Mouse (Mus musculus) stomach, embryonic 15.5 days (tissue): ENCODE results near the gene Chrne. TPM values are rescaled to one million over a fixed set of nuclear protein-coding genes. Genes with fewer than 3 reads are reported as not detected.

Source experiments
- ATAC-seq: fragments of 200-750 bp; cut with Nextera tagmentation; 2 replicates; pipeline ENCODE4 v1.8.0; 2017; ENCODE audit warnings: low read depth, moderate number of reproducible peaks, moderate TSS enrichment; ENCODE audit not compliant: insufficient read depth, low FRiP score
- H3K27ac ChIP-seq: fragments of 300-500 bp; sonication (generic); 2 replicates; pipeline ENCODE4 v1.5.1; 2015; ENCODE audit warnings: mild to moderate bottlenecking, inconsistent platforms
- H3K27me3 ChIP-seq: fragments of 300-500 bp; sonication (generic); replicated peaks from 2 replicates; pipeline ENCODE4 v1.6.1; 2015; ENCODE audit warnings: inconsistent platforms
- H3K36me3 ChIP-seq: fragments of 300-500 bp; sonication (generic); 2 replicates; pipeline ENCODE4 v1.6.1; 2015; ENCODE audit warnings: inconsistent platforms
- H3K4me1 ChIP-seq: fragments of 300-500 bp; sonication (generic); 2 replicates; pipeline ENCODE4 v1.6.1; 2015; ENCODE audit warnings: inconsistent platforms
- H3K4me2 ChIP-seq: fragments of 300-500 bp; sonication (generic); 2 replicates; pipeline ENCODE4 v1.6.1; 2015; ENCODE audit warnings: mild to moderate bottlenecking, inconsistent platforms
- H3K4me3 ChIP-seq: fragments of 300-500 bp; sonication (generic); replicated peaks from 2 replicates; pipeline ENCODE4 v1.5.1; 2015; ENCODE audit warnings: inconsistent platforms
- H3K9ac ChIP-seq: fragments of 300-500 bp; sonication (generic); 2 replicates; pipeline ENCODE4 v1.6.1; 2015; ENCODE audit warnings: inconsistent platforms
- H3K9me3 ChIP-seq: fragments of 300-500 bp; sonication (generic); 2 replicates; pipeline ENCODE4 v1.6.1; 2016; ENCODE audit warnings: inconsistent platforms
- WGBS: fragments of 180-500 bp; shearing (Covaris S2); methylation state at CpG from one replicate; pipeline ENCODE4 v1.1.7; 2015; 5-methylcytosine and 5-hydroxymethylcytosine counted together
- polyA plus RNA-seq: library from polyadenylated mRNA; unstranded; fragments of >200 nt; fragmentation: Nextera tagmentation; extraction: Ambion mirVana; gene quantifications from 2 replicates; pipeline ENCODE4 v1.2.1, GENCODE M21; 2015

Chrne gene
- polyA plus RNA-seq: not detected in 2 replicates

DNA sequence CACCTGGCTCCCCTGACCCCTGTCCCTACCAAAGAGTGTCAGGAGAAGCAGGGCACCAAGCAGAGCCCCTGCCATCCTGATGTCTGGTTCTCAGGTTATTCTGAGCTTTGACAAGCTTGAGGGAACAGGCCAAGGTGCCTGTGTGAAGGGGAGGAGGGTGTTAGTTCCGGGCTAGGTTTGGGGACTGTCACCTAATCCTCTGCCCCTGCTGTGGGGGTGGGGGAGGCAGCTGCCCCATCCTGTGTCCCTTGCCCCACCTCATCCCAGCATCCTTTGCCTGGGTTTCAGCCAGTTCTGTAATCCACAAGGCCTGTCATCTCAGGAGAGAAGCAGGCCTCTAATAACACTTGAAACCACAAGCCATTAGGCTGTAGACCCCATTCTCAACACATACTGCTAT, at the start of gene Chrne:
Gene Chrne (minus strand): TSS at position 116 of the 400 bp plus-strand sequence.
- no peaks in the 10 kb centered on the region for H3K36me3 ChIP-seq
- ATAC-seq: no peak

DNA sequence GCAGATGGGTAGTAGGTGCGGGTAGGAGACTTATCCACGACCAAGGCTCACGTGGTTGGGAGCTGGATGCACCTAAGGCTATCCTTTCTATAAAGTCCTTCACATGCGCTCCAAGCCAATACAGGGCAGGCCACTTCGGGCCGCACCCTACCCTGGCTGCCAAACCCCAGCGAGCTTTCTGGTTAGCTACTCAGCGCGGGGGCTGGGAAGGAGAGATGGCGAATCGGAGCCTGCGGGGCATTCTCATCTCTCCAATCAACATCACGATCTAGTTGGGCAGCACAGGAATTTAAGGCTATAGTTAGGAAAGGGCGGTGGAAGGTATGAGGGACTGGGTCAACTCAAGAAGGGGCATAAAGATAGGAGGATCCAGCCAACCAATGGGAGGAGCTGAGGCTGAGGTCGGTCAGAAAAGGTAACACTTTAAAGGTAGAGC, 49.3 kb upstream of the Chrne start:
- peak overlapping the region; percentile 62 for H3K4me3 ChIP-seq
- peak; percentile 39 for ATAC-seq

More for the DNA sequence above, at the start of gene Chrne:
- Histone ChIP-seq H3K4me2 (no peak within 1 kb of the TSS), H3K4me3 (no peak within 1 kb of the TSS), H3K9ac (no peak within 1 kb of the TSS), H3K9me3 (no peaks in the 10 kb centered on the region), H3K27me3 (0 out of 2 replicates have a peak, but pooled peaks cover 3% of the 10 kb centered on the region), H3K4me1 (peaks cover 11% of the 10 kb centered on the region), H3K27ac (no peak within 1 kb of the TSS)
- 47% methylated on average over 1 of the region's 1 CpGs for WGBS

DNA sequence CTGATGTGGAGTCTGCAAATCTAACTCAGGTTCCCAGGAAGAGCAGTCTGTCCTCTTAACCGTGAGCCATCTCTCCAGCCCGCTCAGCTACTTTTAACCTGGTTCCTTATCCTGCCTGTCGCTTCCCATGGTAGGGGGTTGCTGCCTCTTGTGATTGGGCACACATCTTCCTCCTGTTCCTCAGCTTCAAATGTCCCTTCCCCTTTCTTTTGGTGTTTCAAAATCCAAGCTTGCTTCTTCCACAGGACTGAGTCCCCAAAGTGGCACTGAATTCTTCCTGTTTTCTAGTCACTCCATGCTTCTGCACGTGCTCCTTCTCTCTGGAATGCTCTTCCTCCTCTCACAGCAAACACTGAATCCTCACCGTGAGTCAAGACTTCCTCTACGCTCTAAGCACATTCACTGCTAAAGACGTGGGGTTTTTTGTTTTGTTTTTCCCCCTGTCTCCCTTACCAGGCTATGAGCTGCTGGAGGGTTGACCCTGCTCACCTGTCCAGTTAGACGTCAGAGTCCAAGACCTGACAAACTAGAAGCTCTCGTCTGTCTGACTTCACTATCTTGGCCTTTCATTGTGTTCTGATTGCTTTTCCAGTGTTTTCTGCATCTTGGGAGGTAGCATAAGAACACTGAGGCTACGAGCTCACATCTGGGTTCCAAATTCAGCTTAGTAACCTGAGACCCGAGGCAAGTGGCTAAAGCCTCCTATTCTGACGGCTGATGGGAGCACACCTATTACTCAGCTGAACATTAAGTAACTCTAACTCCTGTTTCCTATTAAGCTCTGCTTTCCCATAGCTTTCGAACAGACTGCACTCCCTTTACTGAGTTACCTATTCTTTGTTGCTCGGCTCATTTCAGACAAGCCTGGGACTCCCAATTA, 48.5 kb upstream of the Chrne start:
- peak overlapping the region; percentile 62 for H3K4me3 ChIP-seq
- H3K4me2 ChIP-seq: peak overlapping the region; percentile 80
- H3K9me3 ChIP-seq: no peaks in the 10 kb centered on the region
- H3K27me3 ChIP-seq: no peaks in the 10 kb centered on the region
- peaks cover 22% of the 10 kb centered on the region for H3K4me1 ChIP-seq
- H3K9ac ChIP-seq: peak overlapping the region; percentile 3; the same call in 1 of the 2 replicates
- no peak for ATAC-seq
- 62% methylated on average over 14 of the region's 14 CpGs for WGBS
- peak overlapping the region; percentile 99 for H3K27ac ChIP-seq
- H3K36me3 ChIP-seq: peaks cover 33% of the 10 kb centered on the region

More for the DNA sequence above, 49.3 kb upstream of the Chrne start:
- Histone ChIP-seq H3K36me3 (peaks cover 25% of the 10 kb centered on the region), H3K4me2 (peak overlapping the region; percentile 80), H3K4me1 (peaks cover 22% of the 10 kb centered on the region), H3K27ac (peak overlapping the region; percentile 99), H3K9me3 (no peaks in the 10 kb centered on the region), H3K27me3 (no peaks in the 10 kb centered on the region), H3K9ac (peak overlapping the region; percentile 40; the same call in 1 of the 2 replicates)
- WGBS: under 1% methylated on average over 15 of the region's 15 CpGs

DNA sequence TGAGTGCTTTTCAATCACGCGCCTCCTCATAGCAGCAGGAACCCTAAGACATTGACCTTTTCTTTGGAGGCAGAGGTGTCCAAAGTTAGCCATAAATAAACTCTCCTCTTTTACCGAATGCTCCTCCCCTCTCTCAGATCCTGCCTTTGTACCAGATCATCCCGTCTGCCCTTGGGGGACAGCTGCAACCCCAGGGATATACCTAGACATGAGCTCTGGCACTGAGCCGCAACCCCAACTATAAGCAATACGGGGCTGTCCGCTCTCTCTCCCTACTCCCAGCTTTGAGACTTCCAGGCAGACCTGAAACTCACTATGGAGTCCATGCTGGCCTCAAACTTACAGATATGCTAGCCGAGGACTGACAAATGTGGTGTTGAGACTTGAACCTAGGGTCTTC, 47.7 kb upstream of the Chrne start:
- no peaks in the 10 kb centered on the region for H3K9me3 ChIP-seq
- ATAC-seq: no peak
- no peak overlapping the region for H3K4me2 ChIP-seq
- WGBS: 94% methylated on average over 8 of the region's 8 CpGs
- H3K9ac ChIP-seq: no peak overlapping the region; the same call in 1 of the 2 replicates
- H3K4me3 ChIP-seq: no peak overlapping the region
- H3K27ac ChIP-seq: no peak overlapping the region
- H3K4me1 ChIP-seq: peaks cover 22% of the 10 kb centered on the region
- no peaks in the 10 kb centered on the region for H3K27me3 ChIP-seq
- peaks cover 35% of the 10 kb centered on the region for H3K36me3 ChIP-seq

DNA sequence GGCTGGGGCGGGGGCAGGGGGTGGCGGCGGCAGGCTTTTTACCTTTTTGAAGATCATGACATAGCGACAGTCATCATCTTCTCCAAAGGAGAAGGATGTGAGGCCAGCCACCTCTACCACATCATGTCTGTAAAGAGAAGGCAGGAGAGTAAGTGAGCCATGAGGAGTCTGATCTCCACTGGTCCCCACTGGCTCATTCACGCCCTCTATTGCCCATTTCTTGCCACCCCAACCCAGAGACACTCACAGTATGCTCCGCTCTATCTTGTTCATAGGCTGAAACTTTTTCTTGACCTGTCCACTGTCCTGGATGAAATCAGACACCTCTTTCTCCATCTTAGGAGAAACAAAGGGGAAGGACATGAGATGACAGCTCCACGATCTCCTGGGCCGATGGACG, 45.7 kb upstream of the Chrne start:
- Histone ChIP-seq H3K4me3 (no peak overlapping the region), H3K27ac (no peak overlapping the region), H3K9me3 (no peaks in the 10 kb centered on the region), H3K36me3 (peaks cover 39% of the 10 kb centered on the region), H3K9ac (no peak overlapping the region), H3K27me3 (no peaks in the 10 kb centered on the region), H3K4me1 (peaks cover 15% of the 10 kb centered on the region), H3K4me2 (no peak overlapping the region)
- 91% methylated on average over 9 of the region's 9 CpGs for WGBS
- no peak for ATAC-seq

DNA sequence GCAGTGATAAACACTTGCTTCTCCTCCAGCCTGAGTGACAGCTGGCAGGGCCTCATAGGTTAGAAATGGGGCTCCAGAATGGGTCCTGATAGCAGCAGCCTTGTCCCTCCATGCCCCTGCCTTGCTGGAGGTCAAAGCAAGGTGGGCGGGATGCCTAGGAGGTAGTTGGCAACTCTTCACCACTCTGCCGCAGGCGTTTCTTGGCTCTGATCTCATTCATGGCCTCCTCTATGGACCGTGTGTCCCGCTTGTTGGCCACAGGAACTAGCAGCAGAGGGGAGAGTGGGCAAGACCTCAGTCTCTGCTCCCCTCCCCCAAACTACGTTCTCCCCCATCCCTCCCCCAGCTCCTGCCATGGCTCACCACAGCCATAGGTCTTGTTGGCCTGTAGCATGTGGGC, 44.9 kb upstream of the Chrne start:
- no peak overlapping the region for H3K4me3 ChIP-seq
- H3K27ac ChIP-seq: no peak overlapping the region
- H3K9me3 ChIP-seq: no peaks in the 10 kb centered on the region
- no peak overlapping the region for H3K4me2 ChIP-seq
- H3K27me3 ChIP-seq: no peaks in the 10 kb centered on the region
- H3K36me3 ChIP-seq: peaks cover 39% of the 10 kb centered on the region
- no peak overlapping the region for H3K9ac ChIP-seq
- H3K4me1 ChIP-seq: peaks cover 15% of the 10 kb centered on the region
- 94% methylated on average over 6 of the region's 6 CpGs for WGBS
- no peak for ATAC-seq

DNA sequence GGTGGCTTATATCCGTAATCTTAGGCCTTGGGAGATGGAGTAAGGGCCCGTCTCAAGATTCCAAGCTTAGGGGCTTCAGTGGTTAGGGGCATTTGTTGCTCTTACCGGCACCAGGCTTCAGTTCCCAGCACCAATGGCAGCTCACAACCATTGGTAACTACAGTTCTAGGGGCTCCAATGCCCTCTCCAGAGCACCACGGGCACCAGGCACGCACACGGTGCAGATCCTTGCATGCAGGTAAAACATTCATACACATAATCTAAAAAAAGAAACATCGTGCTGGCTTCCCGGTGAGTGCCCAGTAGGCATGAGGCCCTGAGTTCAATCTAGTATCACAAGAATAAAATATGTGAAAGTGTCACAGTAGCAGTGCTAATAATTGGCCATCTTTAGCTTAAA, 44.1 kb upstream of the Chrne start:
- H3K27me3 ChIP-seq: no peaks in the 10 kb centered on the region
- ATAC-seq: no peak
- no peak overlapping the region for H3K27ac ChIP-seq
- H3K9ac ChIP-seq: no peak overlapping the region
- no peaks in the 10 kb centered on the region for H3K9me3 ChIP-seq
- no peak overlapping the region for H3K4me3 ChIP-seq
- no peak overlapping the region for H3K4me2 ChIP-seq
- peaks cover 20% of the 10 kb centered on the region for H3K4me1 ChIP-seq
- WGBS: 92% methylated on average over 8 of the region's 8 CpGs
- H3K36me3 ChIP-seq: peaks cover 39% of the 10 kb centered on the region

DNA sequence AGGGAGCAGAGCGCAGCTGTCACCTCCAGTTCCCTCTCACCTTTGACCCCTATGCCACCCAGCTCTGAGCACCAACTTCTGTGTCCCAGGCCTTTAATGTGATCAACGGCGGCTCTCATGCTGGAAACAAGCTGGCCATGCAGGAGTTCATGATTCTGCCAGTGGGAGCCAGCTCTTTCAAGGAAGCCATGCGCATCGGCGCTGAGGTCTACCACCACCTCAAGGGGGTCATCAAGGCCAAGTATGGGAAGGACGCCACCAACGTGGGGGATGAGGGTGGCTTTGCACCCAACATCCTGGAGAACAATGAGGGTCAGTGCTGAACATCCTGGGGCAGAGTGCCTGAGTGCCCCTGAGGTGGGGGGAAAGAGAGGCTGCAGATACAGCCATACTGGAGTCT, 41.6 kb upstream of the Chrne start:
- no peak overlapping the region for H3K4me2 ChIP-seq
- no peak overlapping the region for H3K4me3 ChIP-seq
- no peaks in the 10 kb centered on the region for H3K27me3 ChIP-seq
- 85% methylated on average over 8 of the region's 8 CpGs for WGBS
- H3K36me3 ChIP-seq: peaks cover 33% of the 10 kb centered on the region
- ATAC-seq: no peak
- H3K9ac ChIP-seq: no peak overlapping the region
- H3K27ac ChIP-seq: no peak overlapping the region
- peaks cover 26% of the 10 kb centered on the region for H3K4me1 ChIP-seq
- no peaks in the 10 kb centered on the region for H3K9me3 ChIP-seq

DNA sequence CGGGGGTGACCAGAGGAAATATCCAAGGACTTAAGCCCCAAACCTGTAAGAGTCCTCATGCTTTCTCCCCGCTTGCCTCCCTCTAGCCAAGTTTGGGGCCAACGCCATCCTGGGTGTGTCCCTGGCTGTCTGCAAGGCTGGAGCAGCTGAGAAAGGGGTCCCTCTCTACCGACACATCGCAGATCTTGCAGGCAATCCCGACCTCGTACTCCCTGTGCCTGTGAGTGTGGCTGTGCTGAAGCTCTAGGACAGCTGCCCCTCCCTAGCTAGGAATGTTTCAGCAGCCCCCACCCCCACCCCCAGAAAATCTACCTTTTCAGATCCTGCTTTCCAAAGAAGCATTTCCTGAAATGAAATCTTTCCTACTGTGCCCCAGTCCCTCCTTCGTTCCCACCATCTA, 39.9 kb upstream of the Chrne start:
- Histone ChIP-seq H3K27ac (no peak overlapping the region), H3K4me2 (no peak overlapping the region), H3K9ac (no peak overlapping the region)

DNA sequence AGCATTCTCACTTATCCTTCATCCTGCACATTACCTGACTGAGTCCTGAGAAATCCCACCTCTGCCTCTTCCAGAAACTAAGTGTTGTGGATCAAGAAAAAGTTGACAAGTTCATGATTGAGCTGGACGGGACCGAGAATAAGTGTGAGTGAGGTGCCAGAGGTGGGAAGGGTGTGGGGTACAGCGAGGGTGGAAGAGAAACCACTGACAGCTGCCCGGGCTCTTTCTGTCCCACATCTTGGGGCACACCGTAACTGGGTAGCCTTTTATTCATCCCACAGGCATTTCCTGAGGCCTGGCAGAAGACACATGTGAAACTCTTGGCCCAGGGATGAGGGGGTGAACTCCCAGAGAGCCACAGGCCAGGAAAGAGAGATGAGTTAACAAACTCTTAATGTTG, 39.5 kb upstream of the Chrne start:
- Histone ChIP-seq H3K4me1 (peaks cover 27% of the 10 kb centered on the region), H3K27ac (no peak overlapping the region), H3K36me3 (peaks cover 16% of the 10 kb centered on the region), H3K4me3 (no peak overlapping the region), H3K9me3 (no peaks in the 10 kb centered on the region), H3K27me3 (no peaks in the 10 kb centered on the region), H3K9ac (no peak overlapping the region), H3K4me2 (no peak overlapping the region)
- no peak for ATAC-seq
- 82% methylated on average over 5 of the region's 5 CpGs for WGBS

More for the DNA sequence above, 39.9 kb upstream of the Chrne start:
- no peak for ATAC-seq
- 62% methylated on average over 8 of the region's 8 CpGs for WGBS
- H3K4me1 ChIP-seq: peaks cover 27% of the 10 kb centered on the region
- H3K27me3 ChIP-seq: no peaks in the 10 kb centered on the region
- peaks cover 19% of the 10 kb centered on the region for H3K36me3 ChIP-seq
- no peak overlapping the region for H3K4me3 ChIP-seq
- no peaks in the 10 kb centered on the region for H3K9me3 ChIP-seq

DNA sequence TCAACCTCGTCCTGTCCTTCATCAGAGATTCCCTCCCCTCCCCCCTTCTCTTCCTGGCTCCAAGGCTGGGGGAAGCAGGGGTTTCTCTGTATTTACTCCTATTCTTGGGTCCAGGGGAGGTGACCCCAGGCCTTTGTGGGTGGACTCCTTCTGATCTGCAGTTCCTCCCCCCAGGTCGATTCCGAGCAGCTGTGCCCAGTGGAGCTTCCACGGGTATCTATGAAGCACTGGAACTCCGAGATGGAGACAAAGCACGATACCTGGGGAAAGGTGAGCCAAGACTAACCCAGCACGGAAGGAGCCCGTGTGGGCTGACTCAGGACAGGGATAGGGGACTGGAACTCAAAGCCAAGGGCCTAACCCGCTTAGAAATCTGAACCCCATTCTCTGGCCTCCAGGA, 39.0 kb upstream of the Chrne start:
- no peaks in the 10 kb centered on the region for H3K9me3 ChIP-seq
- no peaks in the 10 kb centered on the region for H3K27me3 ChIP-seq
- H3K4me3 ChIP-seq: no peak overlapping the region
- ATAC-seq: no peak
- WGBS: 61% methylated on average over 9 of the region's 9 CpGs
- peaks cover 27% of the 10 kb centered on the region for H3K4me1 ChIP-seq
- H3K36me3 ChIP-seq: peaks cover 11% of the 10 kb centered on the region
- H3K27ac ChIP-seq: no peak overlapping the region
- H3K4me2 ChIP-seq: no peak overlapping the region
- no peak overlapping the region for H3K9ac ChIP-seq

DNA sequence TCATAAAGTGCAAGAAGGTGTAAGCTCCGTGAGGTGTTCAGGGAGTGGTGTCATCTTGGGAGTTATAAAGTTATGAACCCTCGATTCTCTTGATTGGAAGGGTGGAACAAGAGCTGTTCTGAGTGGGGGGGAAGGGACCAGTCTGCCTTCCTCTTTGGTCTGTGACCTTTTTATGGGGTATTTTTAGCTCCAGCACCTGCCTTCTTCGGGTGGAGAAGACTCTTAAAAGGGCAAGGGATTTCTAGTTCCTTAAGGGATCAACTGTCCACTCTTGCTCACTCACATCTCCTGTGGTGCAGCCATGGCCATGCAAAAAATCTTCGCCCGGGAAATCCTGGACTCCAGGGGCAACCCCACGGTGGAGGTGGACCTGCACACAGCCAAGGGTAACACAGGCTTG, 38.6 kb upstream of the Chrne start:
- no peak for ATAC-seq
- Histone ChIP-seq H3K9me3 (no peaks in the 10 kb centered on the region), H3K27ac (no peak overlapping the region), H3K4me3 (no peak overlapping the region), H3K4me2 (no peak overlapping the region), H3K36me3 (peaks cover 10% of the 10 kb centered on the region), H3K9ac (no peak overlapping the region), H3K27me3 (no peaks in the 10 kb centered on the region), H3K4me1 (peaks cover 31% of the 10 kb centered on the region)
- 40% methylated on average over 6 of the region's 6 CpGs for WGBS
